Mouse (Mus musculus) small intestine, adult 2 months (tissue): ENCODE measurements around the gene Gm10142. TPM values are rescaled to one million over a fixed set of nuclear protein-coding genes. Genes with fewer than 3 reads are reported as not detected.
A peak's percentile ranks its signal among the peaks of the same experiment; 100 is the strongest.

ENCODE experiments used
- H3K27ac ChIP-seq: fragments of 200-500 bp; 2 replicates; pipeline ENCODE4 v1.5.1; 2012; ENCODE audit warnings: low read depth, low read length, control low read depth, inconsistent platforms; ENCODE audit not compliant: insufficient read depth
- H3K27me3 ChIP-seq: fragments of 200-500 bp; 2 replicates; pipeline ENCODE4 v1.6.1; 2012; ENCODE audit warnings: mild to moderate bottlenecking, moderate library complexity, low read length, inconsistent platforms; ENCODE audit not compliant: control insufficient read depth, insufficient read depth
- H3K36me3 ChIP-seq: fragments of 200-500 bp; 2 replicates; pipeline ENCODE4 v1.6.1; 2012; ENCODE audit warnings: mild to moderate bottlenecking, low read length, control low read depth, inconsistent platforms; ENCODE audit not compliant: control insufficient read depth, insufficient read depth
- H3K4me1 ChIP-seq: fragments of 200-500 bp; 2 replicates; pipeline ENCODE4 v1.6.1; 2012; ENCODE audit warnings: low read length, inconsistent platforms, mixed read lengths; ENCODE audit not compliant: control insufficient read depth, insufficient read depth, insufficient read length
- H3K4me3 ChIP-seq: fragments of 200-500 bp; 2 replicates; pipeline ENCODE4 v1.5.1; 2012; ENCODE audit warnings: low read depth, mild to moderate bottlenecking, control low read depth, inconsistent platforms, low read length, moderate library complexity
- CTCF ChIP-seq: fragments of 200-500 bp; IDR thresholded peaks from 2 replicates; pipeline ENCODE4 v1.5.1; 2012; ENCODE audit warnings: low read depth, mild to moderate bottlenecking, control low read depth, inconsistent platforms, low read length, moderate library complexity, mixed read lengths; ENCODE audit not compliant: insufficient replicate concordance, insufficient read length; ENCODE audit errors: extremely low read depth
- POLR2A ChIP-seq: fragments of 200-500 bp; IDR thresholded peaks from 2 replicates; pipeline ENCODE4 v1.6.1; 2012; ENCODE audit warnings: low read depth, mild to moderate bottlenecking, control low read depth, inconsistent platforms, low read length, moderate library complexity
- WGBS: fragments of 180-500 bp; shearing (Covaris S2); methylation state at CpG from one replicate; pipeline ENCODE4 v1.1.7; 2018; 5-methylcytosine and 5-hydroxymethylcytosine counted together
- polyA plus RNA-seq: library from polyadenylated mRNA; depleted of rRNA; stranded (reverse); fragments of >200 nt; gene quantifications from 2 replicates; pipeline ENCODE4 v1.2.3, GENCODE M21; 2012; rRNA removed

Gene Gm10142
- polyA plus RNA-seq: 0.85 TPM in 1 of 2 replicates, not detected in the other

- Histone ChIP-seq H3K27me3 (no peaks in the 10 kb centered on the region), H3K4me1 (no peaks in the 10 kb centered on the region), H3K27ac (no peak within 1 kb of the TSS), H3K4me3 (no peak within 1 kb of the TSS), H3K36me3 (no peaks in the 10 kb centered on the region)
- no peak for TF ChIP-seq CTCF
- TF ChIP-seq POLR2A: no peak
- WGBS: 84% methylated on average over 1 of the region's 1 CpGs
Measured at GRCm38 (mm10) chr10:77715507-77715906, at the start of gene Gm10142. Gene Gm10142, plus strand, starts transcription at chr10:77715807.

GRCm38 (mm10) chr10:77666342-77666741, 49.3 kb upstream of the Gm10142 start:
- Histone ChIP-seq H3K36me3 (no peaks in the 10 kb centered on the region), H3K27me3 (no peaks in the 10 kb centered on the region), H3K4me1 (peaks cover 1% of the 10 kb centered on the region), H3K4me3 (no peak overlapping the region), H3K27ac (no peak overlapping the region)
- no peak for TF ChIP-seq CTCF
- TF ChIP-seq POLR2A: no peak
- 26% methylated on average over 8 of the region's 8 CpGs for WGBS

GRCm38 (mm10) chr10:77667402-77667801, 48.2 kb upstream of the Gm10142 start:
- no peak for TF ChIP-seq POLR2A
- TF ChIP-seq CTCF: no peak
- 63% methylated on average over 4 of the region's 4 CpGs for WGBS
- Histone ChIP-seq H3K36me3 (no peaks in the 10 kb centered on the region), H3K4me1 (peaks cover 1% of the 10 kb centered on the region), H3K4me3 (no peak overlapping the region), H3K27me3 (no peaks in the 10 kb centered on the region), H3K27ac (no peak overlapping the region)

- no peak overlapping the region for H3K27ac ChIP-seq
- H3K4me1 ChIP-seq: peaks cover 1% of the 10 kb centered on the region
- no peak for TF ChIP-seq POLR2A
- no peak for TF ChIP-seq CTCF
- WGBS: 30% methylated on average over 4 of the region's 4 CpGs
- H3K36me3 ChIP-seq: no peaks in the 10 kb centered on the region
- H3K27me3 ChIP-seq: no peaks in the 10 kb centered on the region
- H3K4me3 ChIP-seq: no peak overlapping the region
Measured at GRCm38 (mm10) chr10:77670710-77671109, 44.9 kb upstream of the Gm10142 start.

- WGBS: 15% methylated on average over 4 of the region's 4 CpGs
- H3K4me3 ChIP-seq: no peak overlapping the region
- H3K4me1 ChIP-seq: peaks cover 1% of the 10 kb centered on the region
- H3K27ac ChIP-seq: no peak overlapping the region
- no peaks in the 10 kb centered on the region for H3K27me3 ChIP-seq
- no peak for TF ChIP-seq POLR2A
- TF ChIP-seq CTCF: no peak
- H3K36me3 ChIP-seq: no peaks in the 10 kb centered on the region
Measured at GRCm38 (mm10) chr10:77671519-77671918, 44.1 kb upstream of the Gm10142 start.

GRCm38 (mm10) chr10:77673765-77674164, 41.8 kb upstream of the Gm10142 start:
- 64% methylated on average over 13 of the region's 13 CpGs for WGBS
- H3K4me3 ChIP-seq: no peak overlapping the region
- peaks cover 11% of the 10 kb centered on the region; the same call in 1 of the 2 replicates for H3K27me3 ChIP-seq
- H3K4me1 ChIP-seq: peaks cover 4% of the 10 kb centered on the region
- H3K27ac ChIP-seq: no peak overlapping the region
- TF ChIP-seq POLR2A (no peak), CTCF (no peak)
- no peaks in the 10 kb centered on the region for H3K36me3 ChIP-seq

- peaks cover 4% of the 10 kb centered on the region; the same call in 1 of the 2 replicates for H3K4me1 ChIP-seq
- no peak for TF ChIP-seq CTCF
- no peak for TF ChIP-seq POLR2A
- no peaks in the 10 kb centered on the region for H3K36me3 ChIP-seq
- peaks cover 11% of the 10 kb centered on the region; the same call in 1 of the 2 replicates for H3K27me3 ChIP-seq
- H3K4me3 ChIP-seq: peak overlapping the region; percentile 25
- WGBS: 2% methylated on average over 35 of the region's 35 CpGs
- H3K27ac ChIP-seq: no peak overlapping the region
Measured at GRCm38 (mm10) chr10:77677562-77677961, 38.0 kb upstream of the Gm10142 start.

GRCm38 (mm10) chr10:77682994-77683393, 32.6 kb upstream of the Gm10142 start:
- no peak overlapping the region for H3K27ac ChIP-seq
- TF ChIP-seq CTCF (no peak), POLR2A (no peak)
- WGBS: 84% methylated on average over 7 of the region's 7 CpGs
- peaks cover 8% of the 10 kb centered on the region for H3K4me1 ChIP-seq
- H3K4me3 ChIP-seq: no peak overlapping the region
- H3K36me3 ChIP-seq: no peaks in the 10 kb centered on the region
- peaks cover 2% of the 10 kb centered on the region; the same call in 1 of the 2 replicates for H3K27me3 ChIP-seq
